Comparison of ENCODE assay signal across 8 mouse cellular contexts in genomic region chr8:83715771-83716170, GRCm38 (mm10). TPM values are rescaled to one million over a fixed set of nuclear protein-coding genes. Genes with fewer than 3 reads are reported as not detected.
DNase-seq lines count a peak whose midpoint lies in the region; ATAC-seq and TF ChIP-seq lines count a peak whose summit lies in the region.

No protein-coding gene starts in this region.

- WGBS in neural tube, embryonic 11.5 days, result 2% methylated on average over 17 of the region's 17 CpGs
- 2% methylated on average over 17 of the region's 17 CpGs for WGBS in limb, embryonic 13.5 days
- WGBS in stomach, postnatal 0 days, result under 1% methylated on average over 17 of the region's 17 CpGs

- TF ChIP-seq CTCF in stomach, postnatal 0 days (IDR thresholded peaks at IDR 0.05; ENCODE audit: low read depth), result no peak

- no peaks in the 10 kb centered on the region for H3K9me3 ChIP-seq in neural tube, embryonic 11.5 days (ENCODE audit: control insufficient read depth, low read length)
- no peaks in the 10 kb centered on the region for H3K9me3 ChIP-seq in limb, embryonic 13.5 days
- no peaks in the 10 kb centered on the region for H3K9me3 ChIP-seq in stomach, postnatal 0 days (ENCODE audit: control insufficient read depth, low read length)

- DNase-seq in cerebellum, adult 11-12 months, result peak; percentile 31
- no peak for DNase-seq in cerebellum, adult 8-10 months
- DNase-seq in neural tube, embryonic 11.5 days (ENCODE audit: low spot score), result no peak
- DNase-seq in neural tube, embryonic 10.5 days (ENCODE audit: extremely low spot score, low spot score), result no peak
- no peak for DNase-seq in stomach, postnatal 0 days (ENCODE audit: low spot score)
- DNase-seq in T-cell, adult 2 months (ENCODE audit: low spot score), result no peak

- ATAC-seq in neural tube, embryonic 11.5 days (ENCODE audit: insufficient read depth, low FRiP score, low TSS enrichment), result no peak
- no peak for ATAC-seq in limb, embryonic 13.5 days (ENCODE audit: low FRiP score, low read depth)
- no peak for ATAC-seq in stomach, postnatal 0 days (ENCODE audit: low FRiP score, low TSS enrichment)
- ATAC-seq in cerebellum, adult (ENCODE audit: insufficient number of reproducible peaks, low FRiP score, low TSS enrichment), result no peak

- no peak for TF ChIP-seq EP300 in stomach, postnatal 0 days (optimal IDR thresholded peaks at IDR 0.05)

- peaks cover 7% of the 10 kb centered on the region for H3K36me3 ChIP-seq in neural tube, embryonic 11.5 days (ENCODE audit: control insufficient read depth, insufficient read depth, low read length)
- H3K36me3 ChIP-seq in limb, embryonic 13.5 days, result peaks cover 18% of the 10 kb centered on the region
- H3K36me3 ChIP-seq in stomach, postnatal 0 days (ENCODE audit: control insufficient read depth, insufficient read depth, low read length), result peaks cover 12% of the 10 kb centered on the region

- no peaks in the 10 kb centered on the region for H3K27me3 ChIP-seq in neural tube, embryonic 11.5 days (ENCODE audit: control insufficient read depth, insufficient read depth, low read length)
- H3K27me3 ChIP-seq in limb, embryonic 13.5 days, result no peaks in the 10 kb centered on the region
- H3K27me3 ChIP-seq in stomach, postnatal 0 days (ENCODE audit: control insufficient read depth, insufficient read depth, low read length), result no peaks in the 10 kb centered on the region

- peak overlapping the region; percentile 83 for H3K4me2 ChIP-seq in neural tube, embryonic 11.5 days (ENCODE audit: low read depth)
- peak overlapping the region; percentile 93 for H3K4me2 ChIP-seq in limb, embryonic 13.5 days (replicated peaks)
- peak overlapping the region; percentile 74 for H3K4me2 ChIP-seq in stomach, postnatal 0 days (replicated peaks; ENCODE audit: low read depth)

- peak overlapping the region; percentile 86 for H3K9ac ChIP-seq in neural tube, embryonic 11.5 days (ENCODE audit: low read length)
- peak overlapping the region; percentile 83 for H3K9ac ChIP-seq in limb, embryonic 13.5 days
- peak overlapping the region; percentile 85 for H3K9ac ChIP-seq in stomach, postnatal 0 days (ENCODE audit: low read length)

- peak overlapping the region; percentile 92 for H3K4me3 ChIP-seq in neural tube, embryonic 11.5 days (ENCODE audit: low read depth, low read length)
- peak overlapping the region; percentile 88 for H3K4me3 ChIP-seq in limb, embryonic 13.5 days
- peak overlapping the region; percentile 84 for H3K4me3 ChIP-seq in stomach, postnatal 0 days (ENCODE audit: low read depth, low read length)

- peaks cover 10% of the 10 kb centered on the region for H3K4me1 ChIP-seq in neural tube, embryonic 11.5 days (ENCODE audit: control insufficient read depth, insufficient read depth, low read length)
- peaks cover 20% of the 10 kb centered on the region for H3K4me1 ChIP-seq in limb, embryonic 13.5 days
- no peaks in the 10 kb centered on the region for H3K4me1 ChIP-seq in stomach, postnatal 0 days (replicated peaks; ENCODE audit: control insufficient read depth, insufficient read depth)

- H3K27ac ChIP-seq in neural tube, embryonic 11.5 days (ENCODE audit: low read depth, low read length), result no peak overlapping the region
- no peak overlapping the region for H3K27ac ChIP-seq in limb, embryonic 13.5 days
- H3K27ac ChIP-seq in stomach, postnatal 0 days (replicated peaks), result peak overlapping the region; percentile 94

RNA-seq across cellular contexts. Expression of gene Ddx39, which starts 0.8 kb away (rescaled TPM):
- polyA plus RNA-seq in neural tube, embryonic 11.5 days (2014; fragmentation: Nextera tagmentation; extraction: Ambion mirVana), result 214 and 223 TPM in 2 replicates
- 138 and 143 TPM in 2 replicates for polyA plus RNA-seq in limb, embryonic 13.5 days (2015; fragmentation: Nextera tagmentation; extraction: Ambion mirVana)
- polyA plus RNA-seq in stomach, postnatal 0 days (2015; fragmentation: Nextera tagmentation; extraction: Ambion mirVana), result 83.8 and 86.6 TPM in 2 replicates

RNA-seq across cellular contexts. Expression of gene Pkn1, which starts 16.8 kb away (rescaled TPM):
- polyA plus RNA-seq in neural tube, embryonic 11.5 days (2014; fragmentation: Nextera tagmentation; extraction: Ambion mirVana), result 29.3 and 29.5 TPM in 2 replicates
- polyA plus RNA-seq in limb, embryonic 13.5 days (2015; fragmentation: Nextera tagmentation; extraction: Ambion mirVana), result 28.7 and 29.8 TPM in 2 replicates
- 14.4 and 16.2 TPM in 2 replicates for polyA plus RNA-seq in stomach, postnatal 0 days (2015; fragmentation: Nextera tagmentation; extraction: Ambion mirVana)

RNA-seq across cellular contexts. Expression of gene Adgre5, which starts 25.4 kb away (rescaled TPM):
- polyA plus RNA-seq in neural tube, embryonic 11.5 days (2014; fragmentation: Nextera tagmentation; extraction: Ambion mirVana), result 16.3 and 18.0 TPM in 2 replicates
- polyA plus RNA-seq in limb, embryonic 13.5 days (2015; fragmentation: Nextera tagmentation; extraction: Ambion mirVana), result 35.8 and 39.8 TPM in 2 replicates
- 16.9 and 17.1 TPM in 2 replicates for polyA plus RNA-seq in stomach, postnatal 0 days (2015; fragmentation: Nextera tagmentation; extraction: Ambion mirVana)

RNA-seq across cellular contexts. Expression of gene Ptger1, which starts 49.3 kb away (rescaled TPM):
- 0.34 and 1.1 TPM in 2 replicates for polyA plus RNA-seq in neural tube, embryonic 11.5 days (2014; fragmentation: Nextera tagmentation; extraction: Ambion mirVana)
- 0.89 and 1.2 TPM in 2 replicates for polyA plus RNA-seq in limb, embryonic 13.5 days (2015; fragmentation: Nextera tagmentation; extraction: Ambion mirVana)
- 5.6 and 5.9 TPM in 2 replicates for polyA plus RNA-seq in stomach, postnatal 0 days (2015; fragmentation: Nextera tagmentation; extraction: Ambion mirVana)
